Mouse (Mus musculus) cerebellum, adult 9-11 months (tissue): ENCODE results near the gene Lars2.
"Not testable (repeated sequence)": the region's sequence is repeated elsewhere in the genome, so short reads cannot be mapped to it uniquely, and the experiment has no call there.

Experiments
- DNase-seq: peaks from one replicate; pipeline ENCODE4 v3.0.0; 2022

The Lars2 gene

GRCm38 (mm10) chr9:123366708-123367385, at the start of gene Lars2:
TSS of gene Lars2 (plus strand) at chr9:123366927.
- peak; percentile 96 for DNase-seq

- no peak for DNase-seq
Measured at GRCm38 (mm10) chr9:123326106-123326505, 40.6 kb upstream of the Lars2 start.

- no peak for DNase-seq
Measured at GRCm38 (mm10) chr9:123328336-123328735, 38.4 kb upstream of the Lars2 start.

GRCm38 (mm10) chr9:123329831-123330230, 36.9 kb upstream of the Lars2 start:
- no peak for DNase-seq

- not testable (repeated sequence) for DNase-seq
Measured at GRCm38 (mm10) chr9:123330271-123330670, 36.5 kb upstream of the Lars2 start.

GRCm38 (mm10) chr9:123333479-123333878, 33.2 kb upstream of the Lars2 start:
- DNase-seq: no peak

GRCm38 (mm10) chr9:123335044-123335670, 31.6 kb upstream of the Lars2 start:
- no peak for DNase-seq

- DNase-seq: no peak
Measured at GRCm38 (mm10) chr9:123339651-123340144, 27.0 kb upstream of the Lars2 start.

GRCm38 (mm10) chr9:123341256-123341655, 25.5 kb upstream of the Lars2 start:
- DNase-seq: no peak

- DNase-seq: no peak
Measured at GRCm38 (mm10) chr9:123343069-123343468, 23.7 kb upstream of the Lars2 start.

- not testable (repeated sequence) for DNase-seq
Measured at GRCm38 (mm10) chr9:123349286-123349685, 17.4 kb upstream of the Lars2 start.

GRCm38 (mm10) chr9:123359981-123360380, 6.7 kb upstream of the Lars2 start:
- DNase-seq: no peak

- no peak for DNase-seq
Measured at GRCm38 (mm10) chr9:123365353-123365752, 1.4 kb upstream of the Lars2 start.

GRCm38 (mm10) chr9:123365942-123366707, 602 bp upstream of the Lars2 start:
- no peak for DNase-seq

- DNase-seq: no peak
Measured at GRCm38 (mm10) chr9:123367636-123368035, 909 bp downstream of the Lars2 start.

GRCm38 (mm10) chr9:123382399-123382798, 15.7 kb downstream of the Lars2 start:
- DNase-seq: no peak

- peak; percentile 81 for DNase-seq
Measured at GRCm38 (mm10) chr9:123384696-123385095, 18.0 kb downstream of the Lars2 start.

- no peak for DNase-seq
Measured at GRCm38 (mm10) chr9:123385352-123386198, 18.8 kb downstream of the Lars2 start.

GRCm38 (mm10) chr9:123386347-123386746, 19.6 kb downstream of the Lars2 start:
- DNase-seq: no peak

GRCm38 (mm10) chr9:123388087-123389007, 21.6 kb downstream of the Lars2 start:
- DNase-seq: not testable (repeated sequence)

GRCm38 (mm10) chr9:123391140-123391849, 24.6 kb downstream of the Lars2 start:
- no peak for DNase-seq
